Mouse (Mus musculus): Measurements from ENCODE around the gene Csk. TPM values are rescaled to one million over a fixed set of nuclear protein-coding genes. Genes with fewer than 3 reads are reported as not detected.

Gene Csk
- polyA plus RNA-seq, 1 experiment = 51.2 TPM

GRCm38 (mm10) chr9:57650130-57650785 lies 3.2 kb downstream of the Csk start:
- Histone ChIP-seq H3K4me3 (ENCODE audit: insufficient read depth, low read length) (no peak overlapping the region), H3K27ac (ENCODE audit: insufficient read depth, low read length) (peak overlapping the region; percentile 34; the same call in 1 of the 2 replicates), H3K4me1 (ENCODE audit: control insufficient read depth, insufficient read depth, low read length) (peaks cover 2% of the 10 kb centered on the region; the same call in 1 of the 2 replicates)
- TF ChIP-seq CTCF (IDR thresholded peaks at IDR 0.05; ENCODE audit: borderline replicate concordance, insufficient read depth, low read length) (no peak), POLR2A (IDR thresholded peaks at IDR 0.05; ENCODE audit: low read depth, low read length) (no peak)

GRCm38 (mm10) chr9:57647286-57648108 lies 5.9 kb downstream of the Csk start:
- TF ChIP-seq CTCF (IDR thresholded peaks at IDR 0.05; ENCODE audit: borderline replicate concordance, insufficient read depth, low read length) (no peak), POLR2A (IDR thresholded peaks at IDR 0.05; ENCODE audit: low read depth, low read length) (no peak)
- Histone ChIP-seq H3K4me3 (ENCODE audit: insufficient read depth, low read length) (no peak overlapping the region), H3K4me1 (ENCODE audit: control insufficient read depth, insufficient read depth, low read length) (peaks cover 5% of the 10 kb centered on the region; the same call in 1 of the 2 replicates), H3K27ac (ENCODE audit: insufficient read depth, low read length) (no peak overlapping the region)

- Histone ChIP-seq H3K27ac (ENCODE audit: insufficient read depth, low read length) (no peak overlapping the region), H3K4me1 (ENCODE audit: control insufficient read depth, insufficient read depth, low read length) (peaks cover 5% of the 10 kb centered on the region; the same call in 1 of the 2 replicates), H3K4me3 (ENCODE audit: insufficient read depth, low read length) (no peak overlapping the region)
- TF ChIP-seq POLR2A (IDR thresholded peaks at IDR 0.05; ENCODE audit: low read depth, low read length) (no peak), CTCF (IDR thresholded peaks at IDR 0.05; ENCODE audit: borderline replicate concordance, insufficient read depth, low read length) (no peak)
These were observed 6.8 kb downstream of the Csk start for GRCm38 (mm10) chr9:57646551-57647103.

GRCm38 (mm10) chr9:57644944-57645893 lies 8.2 kb downstream of the Csk start:
- peaks cover 16% of the 10 kb centered on the region; the same call in 1 of the 2 replicates for H3K4me1 ChIP-seq (ENCODE audit: control insufficient read depth, insufficient read depth, low read length)
- H3K4me3 ChIP-seq (ENCODE audit: insufficient read depth, low read length) = peak overlapping the region; percentile 67
- TF ChIP-seq CTCF (IDR thresholded peaks at IDR 0.05; ENCODE audit: borderline replicate concordance, insufficient read depth, low read length) (peak; percentile 79), POLR2A (IDR thresholded peaks at IDR 0.05; ENCODE audit: low read depth, low read length) (peak; percentile 72)
- H3K27ac ChIP-seq (ENCODE audit: insufficient read depth, low read length) = peak overlapping the region; percentile 95

GRCm38 (mm10) chr9:57644442-57644943 lies 8.9 kb downstream of the Csk start:
- TF ChIP-seq CTCF (IDR thresholded peaks at IDR 0.05; ENCODE audit: borderline replicate concordance, insufficient read depth, low read length) = no peak
- no peak for TF ChIP-seq POLR2A (IDR thresholded peaks at IDR 0.05; ENCODE audit: low read depth, low read length)
- Histone ChIP-seq H3K4me3 (ENCODE audit: insufficient read depth, low read length) (peak overlapping the region; percentile 67), H3K4me1 (ENCODE audit: control insufficient read depth, insufficient read depth, low read length) (peaks cover 22% of the 10 kb centered on the region), H3K27ac (ENCODE audit: insufficient read depth, low read length) (no peak overlapping the region)

GRCm38 (mm10) chr9:57643856-57644180 lies 9.6 kb downstream of the Csk start:
- Histone ChIP-seq H3K4me1 (ENCODE audit: control insufficient read depth, insufficient read depth, low read length) (peaks cover 26% of the 10 kb centered on the region), H3K4me3 (ENCODE audit: insufficient read depth, low read length) (peak overlapping the region; percentile 67), H3K27ac (ENCODE audit: insufficient read depth, low read length) (no peak overlapping the region)
- TF ChIP-seq CTCF (IDR thresholded peaks at IDR 0.05; ENCODE audit: borderline replicate concordance, insufficient read depth, low read length) (no peak), POLR2A (IDR thresholded peaks at IDR 0.05; ENCODE audit: low read depth, low read length) (no peak)

- Histone ChIP-seq H3K4me1 (ENCODE audit: control insufficient read depth, insufficient read depth, low read length) (peaks cover 31% of the 10 kb centered on the region), H3K27ac (ENCODE audit: insufficient read depth, low read length) (no peak overlapping the region), H3K4me3 (ENCODE audit: insufficient read depth, low read length) (peak overlapping the region; percentile 67)
- TF ChIP-seq CTCF (IDR thresholded peaks at IDR 0.05; ENCODE audit: borderline replicate concordance, insufficient read depth, low read length) = no peak
- no peak for TF ChIP-seq POLR2A (IDR thresholded peaks at IDR 0.05; ENCODE audit: low read depth, low read length)
These were observed 10.1 kb downstream of the Csk start for GRCm38 (mm10) chr9:57643169-57643855.

- no peak overlapping the region for H3K27ac ChIP-seq (ENCODE audit: insufficient read depth, low read length)
- no peak for TF ChIP-seq POLR2A (IDR thresholded peaks at IDR 0.05; ENCODE audit: low read depth, low read length)
- no peak for TF ChIP-seq CTCF (IDR thresholded peaks at IDR 0.05; ENCODE audit: borderline replicate concordance, insufficient read depth, low read length)
- H3K4me1 ChIP-seq (ENCODE audit: control insufficient read depth, insufficient read depth, low read length) = peaks cover 43% of the 10 kb centered on the region
- H3K4me3 ChIP-seq (ENCODE audit: insufficient read depth, low read length) = no peak overlapping the region
These were observed 11.5 kb downstream of the Csk start for GRCm38 (mm10) chr9:57641775-57642550.

Measured in embryonic fibroblast, embryonic 13.5 days (primary cell).